Mouse (Mus musculus): Measurements from ENCODE around the gene Ankrd44. TPM values are rescaled to one million over a fixed set of nuclear protein-coding genes. Genes with fewer than 3 reads are reported as not detected.
A peak's percentile ranks its signal among the peaks of the same experiment; 100 is the strongest.

Ankrd44 gene
- polyA plus RNA-seq, 1 experiment from 2014 or later = 11.4 TPM

GRCm38 (mm10) chr1:54954856-54955255 is 28.7 kb upstream of the Ankrd44 start:
- H3K4me3 ChIP-seq (ENCODE audit: low read length) = no peak overlapping the region
- 75% methylated on average over 4 of the region's 4 CpGs for WGBS
- H3K27me3 ChIP-seq (ENCODE audit: control insufficient read depth, insufficient read depth, low read length) = no peaks in the 10 kb centered on the region
- no peaks in the 10 kb centered on the region for H3K4me1 ChIP-seq (ENCODE audit: control insufficient read depth, insufficient read depth, low read length)
- H3K9ac ChIP-seq (ENCODE audit: low read length) = no peak overlapping the region
- H3K4me2 ChIP-seq (ENCODE audit: low read depth, low read length) = no peak overlapping the region
- H3K9me3 ChIP-seq (replicated peaks; ENCODE audit: control insufficient read depth, low read length) = no peaks in the 10 kb centered on the region
- ATAC-seq (replicated peaks; ENCODE audit: extremely low read depth, insufficient read depth, low FRiP score) = no peak
- H3K36me3 ChIP-seq (ENCODE audit: control insufficient read depth, insufficient read depth) = no peaks in the 10 kb centered on the region
- H3K27ac ChIP-seq (ENCODE audit: low read length) = no peak overlapping the region

- Histone ChIP-seq H3K36me3 (ENCODE audit: control insufficient read depth, insufficient read depth) (no peaks in the 10 kb centered on the region), H3K27ac (ENCODE audit: low read length) (no peak overlapping the region), H3K27me3 (ENCODE audit: control insufficient read depth, insufficient read depth, low read length) (no peaks in the 10 kb centered on the region), H3K4me2 (ENCODE audit: low read depth, low read length) (no peak overlapping the region), H3K4me1 (ENCODE audit: control insufficient read depth, insufficient read depth, low read length) (no peaks in the 10 kb centered on the region), H3K9me3 (replicated peaks; ENCODE audit: control insufficient read depth, low read length) (no peaks in the 10 kb centered on the region), H3K4me3 (ENCODE audit: low read length) (no peak overlapping the region), H3K9ac (ENCODE audit: low read length) (no peak overlapping the region)
- ATAC-seq (replicated peaks; ENCODE audit: extremely low read depth, insufficient read depth, low FRiP score) = no peak
- 69% methylated on average over 3 of the region's 3 CpGs for WGBS
These were observed 18.5 kb upstream of the Ankrd44 start for GRCm38 (mm10) chr1:54944648-54945047.

- H3K4me1 ChIP-seq (ENCODE audit: control insufficient read depth, insufficient read depth, low read length) = peaks cover 5% of the 10 kb centered on the region; the same call in 1 of the 2 replicates
- H3K9me3 ChIP-seq (replicated peaks; ENCODE audit: control insufficient read depth, low read length) = no peaks in the 10 kb centered on the region
- H3K9ac ChIP-seq (ENCODE audit: low read length) = no peak overlapping the region
- H3K27me3 ChIP-seq (ENCODE audit: control insufficient read depth, insufficient read depth, low read length) = no peaks in the 10 kb centered on the region
- 71% methylated on average over 3 of the region's 3 CpGs for WGBS
- ATAC-seq (replicated peaks; ENCODE audit: extremely low read depth, insufficient read depth, low FRiP score) = no peak
- H3K27ac ChIP-seq (ENCODE audit: low read length) = no peak overlapping the region
- no peak overlapping the region for H3K4me2 ChIP-seq (ENCODE audit: low read depth, low read length)
- no peaks in the 10 kb centered on the region for H3K36me3 ChIP-seq (ENCODE audit: control insufficient read depth, insufficient read depth)
- H3K4me3 ChIP-seq (ENCODE audit: low read length) = no peak overlapping the region
These were observed 9.3 kb upstream of the Ankrd44 start for GRCm38 (mm10) chr1:54935466-54935865.

GRCm38 (mm10) chr1:54934911-54935310 is 8.7 kb upstream of the Ankrd44 start:
- Histone ChIP-seq H3K27ac (ENCODE audit: low read length) (no peak overlapping the region), H3K27me3 (ENCODE audit: control insufficient read depth, insufficient read depth, low read length) (no peaks in the 10 kb centered on the region), H3K36me3 (ENCODE audit: control insufficient read depth, insufficient read depth) (no peaks in the 10 kb centered on the region), H3K4me3 (ENCODE audit: low read length) (no peak overlapping the region), H3K9me3 (replicated peaks; ENCODE audit: control insufficient read depth, low read length) (no peaks in the 10 kb centered on the region), H3K4me2 (ENCODE audit: low read depth, low read length) (no peak overlapping the region), H3K4me1 (ENCODE audit: control insufficient read depth, insufficient read depth, low read length) (peaks cover 5% of the 10 kb centered on the region; the same call in 1 of the 2 replicates), H3K9ac (ENCODE audit: low read length) (no peak overlapping the region)
- WGBS = 63% methylated on average over 2 of the region's 2 CpGs
- ATAC-seq (replicated peaks; ENCODE audit: extremely low read depth, insufficient read depth, low FRiP score) = no peak

- H3K9me3 ChIP-seq (replicated peaks; ENCODE audit: control insufficient read depth, low read length) = no peaks in the 10 kb centered on the region
- H3K27me3 ChIP-seq (ENCODE audit: control insufficient read depth, insufficient read depth, low read length) = no peaks in the 10 kb centered on the region
- peaks cover 5% of the 10 kb centered on the region; the same call in 1 of the 2 replicates for H3K4me1 ChIP-seq (ENCODE audit: control insufficient read depth, insufficient read depth, low read length)
- no peak for ATAC-seq (replicated peaks; ENCODE audit: extremely low read depth, insufficient read depth, low FRiP score)
- H3K4me3 ChIP-seq (ENCODE audit: low read length) = no peak overlapping the region
- H3K36me3 ChIP-seq (ENCODE audit: control insufficient read depth, insufficient read depth) = no peaks in the 10 kb centered on the region
- no peak overlapping the region for H3K4me2 ChIP-seq (ENCODE audit: low read depth, low read length)
- 78% methylated on average over 5 of the region's 5 CpGs for WGBS
- no peak overlapping the region for H3K9ac ChIP-seq (ENCODE audit: low read length)
- no peak overlapping the region for H3K27ac ChIP-seq (ENCODE audit: low read length)
These were observed 7.5 kb upstream of the Ankrd44 start for GRCm38 (mm10) chr1:54933646-54934045.

- H3K4me2 ChIP-seq (ENCODE audit: low read depth, low read length) = no peak overlapping the region
- no peak for ATAC-seq (replicated peaks; ENCODE audit: extremely low read depth, insufficient read depth, low FRiP score)
- no peaks in the 10 kb centered on the region for H3K9me3 ChIP-seq (replicated peaks; ENCODE audit: control insufficient read depth, low read length)
- 88% methylated on average over 1 of the region's 1 CpGs for WGBS
- H3K4me1 ChIP-seq (ENCODE audit: control insufficient read depth, insufficient read depth, low read length) = peaks cover 5% of the 10 kb centered on the region; the same call in 1 of the 2 replicates
- H3K27me3 ChIP-seq (ENCODE audit: control insufficient read depth, insufficient read depth, low read length) = no peaks in the 10 kb centered on the region
- H3K36me3 ChIP-seq (ENCODE audit: control insufficient read depth, insufficient read depth) = no peaks in the 10 kb centered on the region
- H3K4me3 ChIP-seq (ENCODE audit: low read length) = no peak overlapping the region
- H3K27ac ChIP-seq (ENCODE audit: low read length) = no peak overlapping the region
- H3K9ac ChIP-seq (ENCODE audit: low read length) = no peak overlapping the region
These were observed 6.4 kb upstream of the Ankrd44 start for GRCm38 (mm10) chr1:54932456-54933115.

- no peak overlapping the region for H3K9ac ChIP-seq (ENCODE audit: low read length)
- no peaks in the 10 kb centered on the region for H3K9me3 ChIP-seq (replicated peaks; ENCODE audit: control insufficient read depth, low read length)
- H3K4me2 ChIP-seq (ENCODE audit: low read depth, low read length) = no peak overlapping the region
- H3K4me1 ChIP-seq (ENCODE audit: control insufficient read depth, insufficient read depth, low read length) = peaks cover 11% of the 10 kb centered on the region; the same call in 1 of the 2 replicates
- H3K27ac ChIP-seq (ENCODE audit: low read length) = no peak overlapping the region
- ATAC-seq (replicated peaks; ENCODE audit: extremely low read depth, insufficient read depth, low FRiP score) = no peak
- H3K4me3 ChIP-seq (ENCODE audit: low read length) = no peak overlapping the region
- H3K27me3 ChIP-seq (ENCODE audit: control insufficient read depth, insufficient read depth, low read length) = no peaks in the 10 kb centered on the region
- WGBS = 77% methylated on average over 5 of the region's 5 CpGs
- H3K36me3 ChIP-seq (ENCODE audit: control insufficient read depth, insufficient read depth) = no peaks in the 10 kb centered on the region
These were observed 5.0 kb upstream of the Ankrd44 start for GRCm38 (mm10) chr1:54931231-54931630.

- WGBS = 49% methylated on average over 8 of the region's 8 CpGs
- Histone ChIP-seq H3K9me3 (replicated peaks; ENCODE audit: control insufficient read depth, low read length) (no peaks in the 10 kb centered on the region), H3K27ac (ENCODE audit: low read length) (no peak overlapping the region)
These were observed 4.5 kb upstream of the Ankrd44 start for GRCm38 (mm10) chr1:54930670-54931200.

GRCm38 (mm10) chr1:54925451-54925934 is 694 bp downstream of the Ankrd44 start:
- Histone ChIP-seq H3K36me3 (ENCODE audit: control insufficient read depth, insufficient read depth) (no peaks in the 10 kb centered on the region), H3K4me3 (ENCODE audit: low read length) (peak overlapping the region; percentile 93), H3K27ac (ENCODE audit: low read length) (peak overlapping the region; percentile 86), H3K9ac (ENCODE audit: low read length) (peak overlapping the region; percentile 93), H3K9me3 (replicated peaks; ENCODE audit: control insufficient read depth, low read length) (no peaks in the 10 kb centered on the region), H3K27me3 (ENCODE audit: control insufficient read depth, insufficient read depth, low read length) (no peaks in the 10 kb centered on the region), H3K4me2 (ENCODE audit: low read depth, low read length) (peak overlapping the region; percentile 99), H3K4me1 (ENCODE audit: control insufficient read depth, insufficient read depth, low read length) (peaks cover 30% of the 10 kb centered on the region)
- WGBS = 1% methylated on average over 27 of the region's 30 CpGs
- peak; percentile 20 for ATAC-seq (replicated peaks; ENCODE audit: extremely low read depth, insufficient read depth, low FRiP score)

More at GRCm38 (mm10) chr1:54930670-54931200, 4.5 kb upstream of the Ankrd44 start:
- ATAC-seq (replicated peaks; ENCODE audit: extremely low read depth, insufficient read depth, low FRiP score) = no peak
- no peaks in the 10 kb centered on the region for H3K36me3 ChIP-seq (ENCODE audit: control insufficient read depth, insufficient read depth)
- peaks cover 11% of the 10 kb centered on the region; the same call in 1 of the 2 replicates for H3K4me1 ChIP-seq (ENCODE audit: control insufficient read depth, insufficient read depth, low read length)
- H3K4me2 ChIP-seq (ENCODE audit: low read depth, low read length) = no peak overlapping the region
- H3K27me3 ChIP-seq (ENCODE audit: control insufficient read depth, insufficient read depth, low read length) = no peaks in the 10 kb centered on the region
- no peak overlapping the region for H3K4me3 ChIP-seq (ENCODE audit: low read length)
- no peak overlapping the region for H3K9ac ChIP-seq (ENCODE audit: low read length)

All from heart, embryonic 16.5 days (tissue).